Mouse (Mus musculus) liver, embryonic 12.5 days (tissue): Measurements from ENCODE around the gene Hcn3. TPM values are rescaled to one million over a fixed set of nuclear protein-coding genes. Genes with fewer than 3 reads are reported as not detected.

ENCODE experiments used
- ATAC-seq: fragments of 200-750 bp; cut with Nextera tagmentation; 2 replicates; pipeline ENCODE4 v1.8.0; 2017; ENCODE audit warnings: moderate number of reproducible peaks, mild to moderate bottlenecking, moderate library complexity
- H3K27ac ChIP-seq: fragments of 300-500 bp; sonication (generic); 2 replicates; pipeline ENCODE4 v1.5.1; 2016; ENCODE audit warnings: mild to moderate bottlenecking
- H3K27me3 ChIP-seq: fragments of 300-500 bp; sonication (generic); replicated peaks from 2 replicates; pipeline ENCODE4 v1.6.1; 2016; ENCODE audit warnings: mild to moderate bottlenecking, moderate library complexity
- H3K36me3 ChIP-seq: fragments of 300-500 bp; sonication (generic); 2 replicates; pipeline ENCODE4 v1.6.1; 2016; ENCODE audit warnings: mild to moderate bottlenecking, moderate library complexity
- H3K4me1 ChIP-seq: fragments of 300-500 bp; sonication (generic); 2 replicates; pipeline ENCODE4 v1.6.1; 2016
- H3K4me2 ChIP-seq: fragments of 300-500 bp; sonication (generic); 2 replicates; pipeline ENCODE4 v1.6.1; 2016; ENCODE audit warnings: mild to moderate bottlenecking, moderate library complexity
- H3K4me3 ChIP-seq: fragments of 300-500 bp; sonication (generic); 2 replicates; pipeline ENCODE4 v1.5.1; 2016; ENCODE audit warnings: mild to moderate bottlenecking, moderate library complexity
- H3K9ac ChIP-seq: fragments of 300-500 bp; sonication (generic); 2 replicates; pipeline ENCODE4 v1.6.1; 2016; ENCODE audit warnings: mild to moderate bottlenecking, moderate library complexity
- H3K9me3 ChIP-seq: fragments of 300-500 bp; sonication (generic); replicated peaks from 2 replicates; pipeline ENCODE4 v1.6.1; 2016; ENCODE audit warnings: mild to moderate bottlenecking, moderate library complexity
- WGBS: fragments of 180-500 bp; shearing (Covaris S2); methylation state at CpG from one replicate; pipeline ENCODE4 v1.1.7; 2016; ENCODE audit not compliant: insufficient replicate concordance; 5-methylcytosine and 5-hydroxymethylcytosine counted together
- polyA plus RNA-seq: library from polyadenylated mRNA; unstranded; fragments of >200 nt; fragmentation: Nextera tagmentation; extraction: Ambion mirVana; gene quantifications from 2 replicates; pipeline ENCODE4 v1.2.1, GENCODE M21; 2016

Hcn3 gene
- polyA plus RNA-seq, 1 experiment from 2014 or later = 0.81 TPM

DNA sequence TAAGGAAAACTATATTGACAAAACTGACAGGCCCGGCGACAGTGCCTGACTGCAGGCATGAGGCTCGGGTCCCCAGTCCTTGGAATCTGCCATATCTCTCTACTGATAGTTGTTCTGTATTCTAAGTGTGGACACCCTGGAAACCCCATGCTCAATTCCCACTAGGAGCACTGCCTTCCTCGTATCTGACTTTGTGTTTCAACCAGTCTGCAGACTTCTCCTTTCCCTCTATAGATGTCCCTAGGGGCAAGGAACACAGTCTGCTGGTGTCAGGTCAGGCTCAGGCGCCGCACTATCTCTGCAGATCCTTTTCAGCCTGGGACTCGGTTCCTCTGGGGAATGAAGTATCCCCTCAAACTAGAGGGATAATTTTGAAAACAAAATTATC lies 26.9 kb downstream of the Hcn3 start:
- 38% methylated on average over 7 of the region's 7 CpGs for WGBS

DNA sequence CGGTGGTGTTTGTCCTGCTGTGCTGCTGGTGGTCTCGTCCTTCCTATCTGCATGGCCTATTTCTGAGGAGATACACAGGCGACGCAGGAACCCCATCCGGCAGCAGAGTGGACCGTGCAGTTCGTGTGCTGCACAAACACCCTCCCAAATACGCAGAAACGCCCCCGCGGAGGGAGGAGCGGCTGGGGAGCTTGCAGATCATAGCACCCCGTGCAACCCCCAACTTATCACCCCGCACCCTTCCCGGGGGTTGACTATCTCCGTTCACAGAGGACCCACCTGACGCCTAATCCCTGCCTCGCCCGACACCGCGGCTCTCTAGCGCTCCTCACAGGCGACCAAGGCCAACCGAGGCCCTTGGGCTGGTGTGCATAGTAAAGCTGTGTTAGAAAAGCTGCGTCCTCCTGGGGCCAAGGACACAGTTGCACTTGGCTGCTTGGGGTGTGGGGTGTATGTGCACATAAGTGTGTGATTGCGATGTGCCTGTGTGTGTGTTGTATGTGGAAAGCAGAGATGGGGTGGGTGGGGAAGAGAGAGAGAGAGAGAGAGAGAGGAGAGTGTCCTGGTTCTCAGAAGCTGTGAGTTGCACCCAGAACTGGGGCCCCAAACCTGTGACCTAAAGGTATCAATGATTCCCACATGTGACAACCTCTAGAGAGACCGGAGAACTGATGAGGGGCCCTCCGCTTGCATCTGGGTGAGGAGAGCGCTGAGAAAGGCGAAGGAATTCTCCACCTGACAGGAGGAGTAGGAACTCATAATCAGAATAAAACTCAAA lies 27.5 kb downstream of the Hcn3 start:
- Histone ChIP-seq H3K36me3 (peaks cover 5% of the 10 kb centered on the region), H3K4me2 (peak overlapping the region; percentile 84), H3K27ac (peak overlapping the region; percentile 97), H3K9me3 (no peaks in the 10 kb centered on the region), H3K27me3 (no peaks in the 10 kb centered on the region), H3K4me3 (peak overlapping the region; percentile 54), H3K9ac (peak overlapping the region; percentile 74), H3K4me1 (peaks cover 84% of the 10 kb centered on the region)
- 6% methylated on average over 30 of the region's 30 CpGs for WGBS
- ATAC-seq = peak; percentile 91

More for the DNA sequence above, 26.9 kb downstream of the Hcn3 start:
- Histone ChIP-seq H3K4me1 (peaks cover 85% of the 10 kb centered on the region), H3K9me3 (no peaks in the 10 kb centered on the region), H3K4me3 (peak overlapping the region; percentile 54), H3K36me3 (peaks cover 10% of the 10 kb centered on the region), H3K9ac (peak overlapping the region; percentile 74), H3K27ac (peak overlapping the region; percentile 97), H3K27me3 (no peaks in the 10 kb centered on the region), H3K4me2 (peak overlapping the region; percentile 84)
- no peak for ATAC-seq

DNA sequence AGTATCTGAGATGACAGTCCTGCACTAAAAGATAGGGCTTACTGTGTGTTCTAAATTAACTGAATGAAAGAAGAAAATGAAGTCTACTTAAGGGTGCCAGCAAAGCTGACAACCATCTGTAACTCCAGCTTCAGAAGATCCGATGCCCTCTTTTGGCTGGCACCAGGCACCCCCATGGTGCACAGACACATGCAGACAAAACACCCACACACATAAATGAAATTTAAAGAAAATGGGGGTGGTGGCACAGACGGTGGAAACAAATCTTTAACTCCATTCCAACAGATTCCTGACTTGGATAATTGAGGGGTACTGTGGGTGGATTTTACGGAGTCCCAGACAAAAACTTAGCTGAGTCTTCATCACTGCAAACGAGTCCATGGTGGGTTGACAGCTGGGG lies 28.2 kb downstream of the Hcn3 start:
- H3K4me1 ChIP-seq = peaks cover 84% of the 10 kb centered on the region
- peak overlapping the region; percentile 74 for H3K9ac ChIP-seq
- peak overlapping the region; percentile 84 for H3K4me2 ChIP-seq
- ATAC-seq = no peak
- H3K9me3 ChIP-seq = no peaks in the 10 kb centered on the region
- peak overlapping the region; percentile 97 for H3K27ac ChIP-seq
- WGBS = 30% methylated on average over 4 of the region's 4 CpGs
- H3K36me3 ChIP-seq = no peaks in the 10 kb centered on the region
- no peaks in the 10 kb centered on the region for H3K27me3 ChIP-seq
- peak overlapping the region; percentile 54 for H3K4me3 ChIP-seq

DNA sequence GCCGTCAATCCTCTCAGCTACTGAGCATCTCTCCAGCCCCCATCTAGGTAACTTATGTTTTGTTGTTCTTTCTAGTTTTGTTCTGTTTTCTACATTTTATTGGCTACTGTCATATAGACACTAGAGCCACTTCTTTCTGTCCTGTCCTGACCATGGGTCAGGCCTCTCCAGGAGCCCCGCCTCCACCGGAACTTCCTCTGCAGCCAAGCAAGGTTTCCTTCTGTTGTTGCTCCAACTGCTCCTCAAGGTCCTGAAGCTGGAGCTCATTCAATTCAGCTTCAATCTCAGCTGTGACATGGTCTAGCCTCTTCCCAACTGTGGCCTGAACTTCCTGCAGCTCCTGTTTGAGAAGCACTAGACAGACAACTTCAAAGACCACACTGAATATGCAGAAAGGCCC lies 30.1 kb downstream of the Hcn3 start:
- Histone ChIP-seq H3K36me3 (no peaks in the 10 kb centered on the region), H3K4me3 (no peak overlapping the region), H3K4me2 (no peak overlapping the region), H3K27me3 (no peaks in the 10 kb centered on the region), H3K9ac (no peak overlapping the region), H3K4me1 (peaks cover 70% of the 10 kb centered on the region), H3K9me3 (no peaks in the 10 kb centered on the region), H3K27ac (peak overlapping the region; percentile 48)
- WGBS = 81% methylated on average over 3 of the region's 3 CpGs
- ATAC-seq = no peak

DNA sequence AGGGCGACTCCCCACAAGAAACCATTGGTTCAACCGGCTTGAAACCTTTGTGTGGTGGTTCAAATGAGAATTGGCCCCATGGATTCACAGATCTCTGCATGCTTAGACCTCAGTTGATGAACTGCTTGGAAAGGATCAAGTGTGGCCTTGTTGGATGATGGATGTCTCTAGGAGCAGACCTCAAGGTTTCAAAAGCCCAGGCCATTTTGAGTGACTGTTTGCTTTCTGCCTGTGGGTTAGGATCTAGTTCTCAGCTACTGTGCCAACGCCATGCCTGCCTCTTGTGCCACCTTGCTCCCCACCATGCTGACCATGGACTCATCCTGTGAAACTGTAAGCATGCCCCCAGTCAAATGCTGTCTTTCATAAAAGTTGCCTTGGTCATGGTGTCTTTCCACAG lies 34.0 kb downstream of the Hcn3 start:
- WGBS = 88% methylated on average over 3 of the region's 3 CpGs
- H3K36me3 ChIP-seq = no peaks in the 10 kb centered on the region
- H3K27me3 ChIP-seq = no peaks in the 10 kb centered on the region
- H3K9ac ChIP-seq = no peak overlapping the region
- H3K9me3 ChIP-seq = no peaks in the 10 kb centered on the region
- no peak for ATAC-seq
- no peak overlapping the region for H3K4me3 ChIP-seq
- no peak overlapping the region for H3K27ac ChIP-seq
- no peak overlapping the region for H3K4me2 ChIP-seq
- H3K4me1 ChIP-seq = peaks cover 48% of the 10 kb centered on the region

DNA sequence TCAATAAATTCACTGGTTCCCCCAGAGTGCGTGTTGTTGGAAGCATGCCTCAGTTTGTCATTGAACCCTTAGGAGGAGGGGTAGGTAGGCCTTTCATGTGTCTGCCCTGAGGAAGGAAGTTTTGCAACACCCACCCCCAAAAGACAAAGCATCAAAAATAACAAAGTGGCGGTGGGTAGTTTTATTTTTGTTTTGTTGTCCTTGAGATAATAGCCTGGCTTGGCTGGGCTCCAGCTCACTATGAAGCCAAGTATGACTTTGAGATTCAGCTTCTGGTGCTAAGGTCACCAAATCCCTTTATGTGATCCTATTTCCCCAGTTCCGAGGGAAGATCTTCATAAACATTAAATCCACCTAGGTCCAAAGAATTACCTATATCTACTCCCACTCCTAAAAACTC lies 35.8 kb downstream of the Hcn3 start:
- Histone ChIP-seq H3K36me3 (no peaks in the 10 kb centered on the region), H3K27me3 (no peaks in the 10 kb centered on the region), H3K4me2 (no peak overlapping the region), H3K4me1 (peaks cover 32% of the 10 kb centered on the region), H3K27ac (no peak overlapping the region), H3K9ac (no peak overlapping the region), H3K9me3 (no peaks in the 10 kb centered on the region), H3K4me3 (no peak overlapping the region)
- WGBS = 67% methylated on average over 3 of the region's 3 CpGs
- ATAC-seq = no peak

DNA sequence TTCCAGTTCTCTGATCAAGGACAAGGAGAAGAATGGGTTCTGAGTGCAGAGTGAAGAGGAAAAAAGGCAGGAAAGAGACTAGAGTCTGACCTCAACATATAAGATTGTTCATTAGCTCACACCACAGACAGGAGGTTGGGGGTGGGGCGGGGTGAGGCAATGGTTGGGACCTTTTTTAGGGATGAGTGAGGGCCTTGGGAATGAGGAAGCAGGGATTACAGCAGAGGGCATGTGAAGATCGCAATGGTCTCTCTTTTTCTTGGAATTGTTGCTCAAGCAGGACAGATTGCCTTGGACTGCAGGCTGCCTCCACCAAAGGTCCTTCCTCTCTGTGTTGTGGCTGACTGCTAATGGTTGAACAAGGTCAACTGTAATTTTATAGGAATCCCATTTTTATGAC lies 36.7 kb downstream of the Hcn3 start:
- Histone ChIP-seq H3K4me1 (peaks cover 22% of the 10 kb centered on the region), H3K36me3 (no peaks in the 10 kb centered on the region), H3K27ac (no peak overlapping the region), H3K9ac (no peak overlapping the region), H3K9me3 (no peaks in the 10 kb centered on the region), H3K4me3 (no peak overlapping the region), H3K4me2 (no peak overlapping the region), H3K27me3 (no peaks in the 10 kb centered on the region)
- no peak for ATAC-seq
- whole genome bisulfite sequencing = 60% methylated on average over 2 of the region's 2 CpGs

DNA sequence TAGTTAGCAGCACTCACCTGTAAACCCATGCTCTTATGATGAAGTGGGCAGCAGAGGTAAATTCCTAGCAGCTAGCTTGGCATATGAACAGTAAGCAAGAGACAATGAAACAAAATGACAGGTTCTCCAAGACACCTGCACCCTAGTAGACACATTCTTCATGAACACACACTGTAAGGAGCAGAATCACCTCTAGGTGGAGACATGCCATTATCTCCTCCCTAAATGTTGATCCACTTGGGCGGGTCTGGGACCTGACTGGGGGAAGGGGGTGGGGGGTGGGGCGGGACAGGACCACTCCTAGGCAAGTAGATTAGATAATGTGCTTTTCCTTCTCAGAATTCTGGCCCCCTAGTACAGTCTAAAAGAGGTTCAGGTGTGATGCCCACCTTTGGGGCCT lies 44.5 kb downstream of the Hcn3 start:
- peak; percentile 89 for ATAC-seq
- Histone ChIP-seq H3K4me3 (no peak overlapping the region; the same call in 1 of the 2 replicates), H3K27me3 (0 out of 2 replicates have a peak, but pooled peaks cover 3% of the 10 kb centered on the region), H3K36me3 (no peaks in the 10 kb centered on the region), H3K27ac (peak overlapping the region; percentile 69), H3K4me1 (peaks cover 34% of the 10 kb centered on the region), H3K9me3 (no peaks in the 10 kb centered on the region), H3K9ac (peak overlapping the region; percentile 49), H3K4me2 (peak overlapping the region; percentile 38)
- WGBS = 4% methylated on average over 2 of the region's 2 CpGs

DNA sequence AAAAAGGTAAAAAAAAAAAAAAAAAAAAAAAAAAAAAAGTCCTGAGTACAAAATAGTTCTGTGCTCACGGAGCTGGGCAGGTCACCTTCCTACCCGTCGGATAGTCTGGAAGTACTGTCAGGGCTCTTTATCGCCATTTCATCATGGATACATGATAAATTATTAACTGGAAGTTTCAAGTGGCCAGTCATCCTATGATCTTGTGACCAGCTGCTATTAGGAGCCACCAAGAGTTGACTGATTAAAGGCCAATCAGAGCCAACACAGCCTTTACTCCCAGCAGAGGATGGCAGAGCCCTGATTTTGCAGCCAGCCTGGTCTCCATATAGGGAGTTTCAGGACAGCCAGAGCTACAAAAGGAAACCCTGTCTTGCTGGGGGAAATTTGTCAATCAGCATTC lies 46.9 kb downstream of the Hcn3 start:
- no peak for ATAC-seq
- Histone ChIP-seq H3K36me3 (no peaks in the 10 kb centered on the region), H3K27me3 (0 out of 2 replicates have a peak, but pooled peaks cover 3% of the 10 kb centered on the region), H3K4me2 (no peak overlapping the region), H3K4me1 (peaks cover 34% of the 10 kb centered on the region), H3K9me3 (no peaks in the 10 kb centered on the region), H3K4me3 (no peak overlapping the region), H3K9ac (no peak overlapping the region), H3K27ac (no peak overlapping the region)
- WGBS = 69% methylated on average over 4 of the region's 4 CpGs

DNA sequence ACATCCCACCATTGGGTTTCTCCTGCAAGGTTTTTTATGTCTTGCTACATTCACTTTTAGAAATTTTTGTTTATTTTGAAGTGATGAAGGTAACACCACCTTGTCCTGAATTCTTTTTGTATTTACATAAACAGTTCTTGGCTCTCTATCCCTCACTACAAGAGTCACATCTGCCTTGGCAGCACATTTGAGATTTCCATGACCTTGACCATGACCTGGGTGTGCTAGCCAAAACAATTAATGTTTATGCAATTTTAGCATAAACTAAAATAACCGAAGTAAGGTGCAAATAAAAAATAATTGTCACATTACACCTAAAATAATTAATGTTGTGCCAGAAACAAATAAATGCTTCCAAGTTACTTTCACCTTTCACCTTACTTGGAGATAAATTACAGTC lies 51.9 kb downstream of the Hcn3 start:
- Histone ChIP-seq H3K4me1 (peaks cover 10% of the 10 kb centered on the region), H3K4me3 (no peak overlapping the region), H3K36me3 (no peaks in the 10 kb centered on the region), H3K27ac (no peak overlapping the region), H3K27me3 (0 out of 2 replicates have a peak, but pooled peaks cover 3% of the 10 kb centered on the region), H3K4me2 (no peak overlapping the region), H3K9me3 (no peaks in the 10 kb centered on the region), H3K9ac (no peak overlapping the region)
- WGBS = 52% methylated on average over 1 of the region's 1 CpGs
- ATAC-seq = no peak

DNA sequence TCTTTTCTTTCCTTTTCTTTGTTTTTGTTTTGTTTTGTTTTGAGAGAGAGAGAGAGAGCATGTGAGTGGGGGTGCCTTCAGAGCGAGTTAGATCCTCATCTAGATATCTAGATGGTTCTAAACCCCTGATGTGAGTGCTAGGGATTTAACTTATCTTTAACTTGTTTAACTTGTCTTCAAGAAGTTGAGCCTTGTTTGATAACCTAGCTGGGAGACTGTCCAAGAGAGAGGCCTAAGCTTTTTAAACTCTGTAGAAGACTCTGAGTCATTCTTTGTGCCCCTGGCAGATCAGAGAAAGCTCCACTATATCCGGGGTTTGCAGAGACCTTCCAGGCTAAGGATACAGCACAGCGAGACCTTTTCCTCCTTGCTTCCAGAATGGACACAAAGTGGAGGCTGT lies 52.5 kb downstream of the Hcn3 start:
- Histone ChIP-seq H3K27ac (no peak overlapping the region), H3K27me3 (0 out of 2 replicates have a peak, but pooled peaks cover 3% of the 10 kb centered on the region), H3K9ac (no peak overlapping the region), H3K4me1 (peaks cover 16% of the 10 kb centered on the region), H3K36me3 (no peaks in the 10 kb centered on the region), H3K4me2 (no peak overlapping the region), H3K4me3 (no peak overlapping the region), H3K9me3 (no peaks in the 10 kb centered on the region)
- WGBS = 57% methylated on average over 3 of the region's 3 CpGs
- no peak for ATAC-seq

DNA sequence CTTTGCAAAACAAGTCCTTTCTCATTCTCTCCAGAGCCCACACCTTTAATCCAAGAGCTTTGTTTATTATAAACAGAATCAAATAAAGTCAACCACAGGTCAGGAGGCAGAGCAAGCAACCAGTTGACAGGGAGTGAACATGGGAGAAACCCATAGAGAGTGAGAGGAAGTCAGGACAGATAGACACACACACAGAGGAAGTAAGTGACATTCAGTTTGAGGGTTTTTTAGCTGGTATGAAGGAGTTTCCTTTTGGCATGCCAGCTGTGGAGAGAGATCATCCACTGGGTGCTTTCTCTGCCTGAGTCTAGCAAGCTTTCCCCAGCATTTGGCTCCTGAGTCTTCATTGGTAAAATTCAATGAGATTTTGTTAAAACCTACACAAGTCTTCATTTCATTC lies 53.1 kb downstream of the Hcn3 start:
- H3K4me1 ChIP-seq = peaks cover 20% of the 10 kb centered on the region
- no peak for ATAC-seq
- H3K27me3 ChIP-seq = 0 out of 2 replicates have a peak, but pooled peaks cover 3% of the 10 kb centered on the region
- H3K27ac ChIP-seq = peak overlapping the region; percentile 37
- no peaks in the 10 kb centered on the region for H3K9me3 ChIP-seq
- no peak overlapping the region for H3K4me3 ChIP-seq
- no peaks in the 10 kb centered on the region for H3K36me3 ChIP-seq
- H3K9ac ChIP-seq = no peak overlapping the region
- no peak overlapping the region for H3K4me2 ChIP-seq

DNA sequence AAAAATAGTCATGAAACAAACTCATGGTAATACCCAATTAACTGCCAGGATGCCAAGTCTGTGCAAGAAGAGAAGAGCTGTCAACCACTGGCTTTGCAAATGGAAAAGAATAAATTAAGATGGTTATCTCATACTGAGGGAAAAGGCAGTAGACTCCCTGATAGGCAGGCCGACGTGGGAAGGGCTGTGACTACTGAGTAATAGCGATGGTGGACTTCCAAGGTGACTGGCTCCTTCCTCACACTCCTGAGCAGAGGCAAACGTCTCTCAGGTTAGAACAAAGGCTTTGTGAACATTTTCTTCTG lies 56.8 kb downstream of the Hcn3 start:
- ATAC-seq = no peak
- Histone ChIP-seq H3K4me3 (no peak overlapping the region), H3K9ac (no peak overlapping the region), H3K4me2 (no peak overlapping the region; the same call in 1 of the 2 replicates), H3K9me3 (no peaks in the 10 kb centered on the region), H3K27me3 (no peaks in the 10 kb centered on the region), H3K36me3 (peaks cover 22% of the 10 kb centered on the region), H3K4me1 (peaks cover 49% of the 10 kb centered on the region), H3K27ac (peak overlapping the region; percentile 81)
- WGBS = 53% methylated on average over 4 of the region's 4 CpGs
